Mouse (Mus musculus) kidney, postnatal 36 days (tissue): ENCODE results near the gene Atp6v1g3.

Experiments
- DNase-seq, 2 experiments: peaks; one replicate each; pipeline ENCODE4 v3.0.0; 2021 to 2022; ENCODE audit warnings: mixed read lengths in 2 of 2

Atp6v1g3 gene

DNA sequence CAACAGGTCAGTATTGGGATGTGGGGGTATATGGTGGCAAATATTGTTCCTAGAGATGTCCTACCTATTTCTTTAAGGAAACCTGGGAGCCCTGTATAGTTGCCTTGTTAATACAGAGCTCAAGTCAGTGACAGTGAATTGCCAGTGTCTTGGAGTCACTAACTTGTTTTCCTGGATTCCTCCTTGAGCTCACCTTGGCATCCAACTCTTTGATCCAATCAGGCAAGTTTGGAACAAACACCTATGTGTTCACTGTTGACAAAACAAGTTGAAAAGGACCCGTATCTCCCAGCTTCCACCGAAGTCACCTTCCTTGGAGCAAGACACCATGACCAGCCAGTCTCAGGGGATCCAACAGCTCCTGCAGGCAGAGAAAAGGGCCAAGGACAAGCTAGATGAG, at the start of gene Atp6v1g3:
TSS of gene Atp6v1g3 (plus strand) at position 301 of the 400 bp plus-strand sequence.
- DNase-seq, result no peak

GRCm38 (mm10) chr1:138233051-138233450, 40.5 kb upstream of the Atp6v1g3 start:
- DNase-seq, result no peak

DNA sequence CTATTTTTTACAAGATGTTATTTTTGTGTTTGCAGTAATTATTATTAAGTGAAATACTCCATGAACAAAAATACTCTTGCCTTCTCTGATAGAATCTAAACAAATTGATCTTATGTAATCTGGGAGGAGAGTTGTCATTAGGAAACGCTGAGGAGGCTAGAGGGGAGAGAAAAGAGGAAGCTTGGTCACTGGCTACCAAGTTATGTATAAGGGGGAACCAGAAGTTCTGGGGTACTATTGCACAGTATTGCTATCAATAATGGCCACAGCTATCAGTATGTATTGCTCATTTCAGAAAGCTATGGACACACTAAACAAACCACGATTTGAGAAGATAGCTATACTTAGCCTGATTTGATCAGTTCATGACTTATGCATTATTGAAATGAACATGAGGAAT, 36.3 kb upstream of the Atp6v1g3 start:
- DNase-seq, result no peak

GRCm38 (mm10) chr1:138243947-138244346, 29.6 kb upstream of the Atp6v1g3 start:
- peak; percentile 13 to 50 for DNase-seq

DNA sequence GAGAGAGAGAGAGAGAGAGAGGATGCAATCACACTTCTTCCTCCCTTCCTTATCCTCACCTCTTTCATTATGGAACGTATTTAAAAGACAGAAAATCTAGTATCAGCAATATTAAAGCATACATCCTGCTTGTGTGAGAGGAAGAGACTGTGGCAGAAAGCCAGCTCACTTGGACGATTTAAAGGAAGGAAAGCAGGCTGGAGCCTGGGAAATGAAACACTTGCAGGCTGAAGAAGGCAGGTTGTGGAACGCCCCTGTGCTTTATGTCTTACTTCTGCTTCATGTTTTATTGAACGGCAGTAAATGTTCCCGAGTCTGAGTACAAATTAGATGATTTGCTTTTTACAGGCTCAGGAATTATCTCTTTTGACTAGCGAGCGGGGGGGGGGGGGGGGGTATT, 29.1 kb upstream of the Atp6v1g3 start:
- DNase-seq, result peak; percentile 14 to 43

DNA sequence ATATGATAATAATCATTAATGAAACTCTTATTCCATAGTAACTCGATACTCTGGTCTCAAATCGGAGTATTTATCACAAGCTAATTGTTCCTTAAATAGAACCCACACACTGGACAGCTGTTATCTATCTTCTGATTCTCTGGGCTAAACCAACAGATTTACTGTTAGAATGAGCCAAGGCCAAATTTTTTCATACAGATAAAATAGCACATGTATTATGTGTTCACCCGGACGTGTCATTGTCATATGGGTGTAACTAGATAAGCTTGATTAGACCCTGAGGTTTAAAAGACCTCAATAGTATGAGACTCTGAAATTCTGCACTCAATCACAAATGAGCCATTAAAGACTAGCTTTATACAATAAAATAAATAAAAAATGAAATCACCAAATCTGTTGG, 28.4 kb upstream of the Atp6v1g3 start:
- no peak for DNase-seq

- DNase-seq, result peak in 1 of 2 experiments; percentile 5
Observed at GRCm38 (mm10) chr1:138245533-138245932, 28.0 kb upstream of the Atp6v1g3 start.

- no peak for DNase-seq
Observed at GRCm38 (mm10) chr1:138246438-138247164, 26.9 kb upstream of the Atp6v1g3 start.

DNA sequence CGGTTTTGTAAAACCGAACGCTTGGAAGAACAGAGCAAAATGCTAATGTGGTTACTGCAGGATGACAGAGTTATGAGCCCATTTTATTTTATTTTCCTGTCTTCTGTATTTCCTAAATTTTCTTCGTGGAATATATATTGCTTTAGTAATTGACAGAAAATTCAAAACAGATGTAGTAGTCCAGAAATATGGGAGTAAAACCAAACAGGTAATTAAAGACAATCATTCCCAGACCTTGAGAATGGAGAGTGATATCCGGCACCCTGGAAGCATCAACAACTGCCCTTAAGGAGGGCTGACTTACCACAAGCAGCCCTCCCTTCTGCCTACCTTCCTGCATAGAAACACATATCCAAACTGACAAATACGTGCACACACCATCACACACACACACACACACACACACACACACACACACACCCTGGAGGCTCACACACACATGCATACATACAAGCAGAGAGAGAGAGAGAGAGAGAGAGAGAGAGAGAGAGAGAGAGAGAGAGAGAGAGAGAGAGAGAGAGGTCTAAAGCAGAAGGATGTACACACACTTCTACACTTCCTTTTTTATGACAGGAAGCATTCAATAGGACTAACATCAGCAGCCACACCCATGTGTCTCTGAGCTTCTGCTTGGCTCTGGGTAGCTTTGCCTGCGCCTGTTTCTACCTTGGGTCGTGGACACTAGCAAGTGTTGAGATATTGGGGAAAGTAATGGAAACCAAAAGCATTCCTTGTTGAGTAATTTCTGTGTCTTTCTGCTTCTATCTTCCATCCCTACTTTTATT, 25.6 kb upstream of the Atp6v1g3 start:
- DNase-seq, result no peak

DNA sequence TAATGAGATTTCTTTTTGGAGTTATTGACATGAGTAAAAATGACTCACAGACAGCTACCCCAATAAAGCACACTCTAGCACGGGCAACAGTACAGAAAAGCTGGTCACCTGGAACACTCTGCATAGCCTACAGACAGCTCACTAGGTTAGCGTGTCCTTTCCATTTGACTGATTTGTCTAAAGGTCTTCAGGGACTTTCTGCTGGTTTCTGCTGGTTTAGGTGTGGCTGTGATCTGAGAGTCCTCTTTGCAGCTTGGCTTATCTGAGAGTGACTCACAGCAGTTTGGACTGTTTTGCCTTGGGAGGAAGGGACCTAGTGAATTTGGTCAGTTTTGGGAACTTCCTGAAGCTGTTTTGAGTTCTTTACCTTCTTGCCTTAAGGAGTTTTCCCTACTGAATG, 24.8 kb upstream of the Atp6v1g3 start:
- DNase-seq, result peak; percentile 31 to 41

GRCm38 (mm10) chr1:138250951-138251350, 22.6 kb upstream of the Atp6v1g3 start:
- DNase-seq, result no peak

- no peak for DNase-seq
Observed at GRCm38 (mm10) chr1:138256172-138256789, 17.3 kb upstream of the Atp6v1g3 start.

GRCm38 (mm10) chr1:138258758-138259157, 14.8 kb upstream of the Atp6v1g3 start:
- DNase-seq, result no peak

GRCm38 (mm10) chr1:138261520-138261919, 12.0 kb upstream of the Atp6v1g3 start:
- DNase-seq, result no peak

- no peak for DNase-seq
Observed at GRCm38 (mm10) chr1:138262408-138262807, 11.1 kb upstream of the Atp6v1g3 start.

- no peak for DNase-seq
Observed at GRCm38 (mm10) chr1:138267465-138268055, 6.0 kb upstream of the Atp6v1g3 start.

GRCm38 (mm10) chr1:138274930-138275329, 1.4 kb downstream of the Atp6v1g3 start:
- no peak for DNase-seq

- peak; percentile 7 to 56 for DNase-seq
Observed at GRCm38 (mm10) chr1:138275859-138276258, 2.3 kb downstream of the Atp6v1g3 start.

DNA sequence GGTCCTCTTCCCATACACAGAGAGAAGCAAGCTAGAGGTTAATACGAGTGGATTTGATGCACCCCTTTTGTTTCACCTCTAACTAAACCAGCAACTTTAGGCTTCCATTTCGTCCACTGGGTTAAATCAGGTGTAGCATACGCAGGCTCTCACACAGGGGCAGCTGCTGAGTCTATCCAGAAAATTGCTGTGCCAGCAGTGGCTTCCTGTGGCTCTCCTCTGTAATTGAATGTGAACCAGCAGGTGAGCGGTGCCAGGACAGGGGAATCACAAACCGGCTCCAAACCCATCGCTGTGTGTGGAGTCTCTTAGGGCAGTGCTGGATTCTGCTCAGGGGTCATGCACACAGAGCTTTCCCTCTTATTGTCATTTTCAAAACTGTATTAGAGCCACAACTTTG, 7.6 kb downstream of the Atp6v1g3 start:
- DNase-seq, result no peak

DNA sequence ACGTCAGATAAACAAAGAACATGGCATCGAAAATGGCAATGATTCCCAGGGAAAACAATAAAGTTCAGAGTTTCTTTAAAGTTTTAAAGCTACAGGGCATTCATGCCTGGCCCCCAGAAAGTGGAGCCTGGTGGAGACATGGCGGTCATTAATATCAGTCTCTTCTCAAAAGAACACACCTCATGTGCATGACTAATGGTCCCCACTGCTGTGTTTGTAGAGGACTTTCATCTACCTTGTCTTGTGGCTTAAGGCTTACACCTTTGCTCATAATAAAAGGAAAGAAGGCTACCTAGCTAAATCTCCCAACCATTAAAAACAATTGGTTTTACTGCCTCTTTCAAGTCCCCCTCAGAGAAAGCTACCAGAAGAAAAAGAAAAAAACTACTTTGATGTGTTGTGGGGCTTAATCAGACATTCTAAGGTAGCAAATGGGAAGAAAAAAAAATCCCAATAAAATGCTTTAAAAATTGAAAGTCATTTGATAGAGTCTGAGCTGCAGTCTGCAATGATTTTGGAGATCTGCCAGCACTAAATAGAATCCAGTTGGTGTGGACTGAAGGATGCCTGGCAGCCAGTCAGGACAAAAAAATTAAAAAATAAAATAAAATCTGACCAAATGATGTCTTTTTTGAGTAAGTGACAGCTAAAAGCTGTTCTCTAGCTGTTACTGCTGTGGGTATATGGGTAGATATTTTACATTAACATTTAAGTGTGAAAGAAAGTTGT, 9.0 kb downstream of the Atp6v1g3 start:
- no peak for DNase-seq

- DNase-seq, result no peak
Observed at GRCm38 (mm10) chr1:138287665-138288064, 14.1 kb downstream of the Atp6v1g3 start.

- DNase-seq, result no peak
Observed at GRCm38 (mm10) chr1:138288721-138289120, 15.2 kb downstream of the Atp6v1g3 start.
